Mouse (Mus musculus) inflammation-experienced regulatory T-cells, adult 6 months (primary cell): ENCODE results near the gene Kcnd1. TPM values are rescaled to one million over a fixed set of nuclear protein-coding genes. Genes with fewer than 3 reads are reported as not detected.
"Not testable (repeated sequence)": the region's sequence is repeated elsewhere in the genome, so short reads cannot be mapped to it uniquely, and the experiment has no call there.

Experiments
- ATAC-seq: one replicate; pipeline ENCODE4 v1.8.0; 2017
- polyA plus RNA-seq, 3 experiments: library from polyadenylated mRNA; unstranded; fragments of 100-300 nt; shearing (Covaris generic); gene quantifications; one replicate each; pipeline ENCODE4 v1.2.1; 2017

Gene Kcnd1
- polyA plus RNA-seq, result 1 to 10 TPM in 1 of 3 experiments, under 1 TPM in 2; 0.43 to 1.1 (median 0.50) TPM

- no peak for ATAC-seq
Measured at GRCm38 (mm10) chrX:7821865-7822779, at the start of gene Kcnd1. Gene Kcnd1, plus strand, starts transcription at chrX:7822289.

DNA sequence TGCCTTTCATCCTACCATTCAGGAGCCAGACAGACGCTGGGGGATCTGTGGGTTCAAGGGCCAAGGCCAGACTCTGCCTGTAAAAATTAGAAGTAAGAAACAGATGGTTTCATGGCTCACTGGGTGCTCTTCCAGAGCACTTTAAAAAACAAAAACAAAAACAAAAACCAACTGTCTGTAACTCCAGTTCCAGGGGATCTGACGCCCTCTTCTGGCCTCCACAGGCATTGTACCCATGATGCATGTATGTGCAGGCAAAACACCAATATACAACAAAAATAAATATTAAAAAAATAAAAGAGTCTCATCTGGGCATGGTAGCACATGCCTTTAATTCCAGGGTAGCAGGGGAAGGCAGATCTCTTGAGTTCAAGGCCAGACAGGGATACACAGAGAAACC lies 49.3 kb upstream of the Kcnd1 start:
- no peak for ATAC-seq

DNA sequence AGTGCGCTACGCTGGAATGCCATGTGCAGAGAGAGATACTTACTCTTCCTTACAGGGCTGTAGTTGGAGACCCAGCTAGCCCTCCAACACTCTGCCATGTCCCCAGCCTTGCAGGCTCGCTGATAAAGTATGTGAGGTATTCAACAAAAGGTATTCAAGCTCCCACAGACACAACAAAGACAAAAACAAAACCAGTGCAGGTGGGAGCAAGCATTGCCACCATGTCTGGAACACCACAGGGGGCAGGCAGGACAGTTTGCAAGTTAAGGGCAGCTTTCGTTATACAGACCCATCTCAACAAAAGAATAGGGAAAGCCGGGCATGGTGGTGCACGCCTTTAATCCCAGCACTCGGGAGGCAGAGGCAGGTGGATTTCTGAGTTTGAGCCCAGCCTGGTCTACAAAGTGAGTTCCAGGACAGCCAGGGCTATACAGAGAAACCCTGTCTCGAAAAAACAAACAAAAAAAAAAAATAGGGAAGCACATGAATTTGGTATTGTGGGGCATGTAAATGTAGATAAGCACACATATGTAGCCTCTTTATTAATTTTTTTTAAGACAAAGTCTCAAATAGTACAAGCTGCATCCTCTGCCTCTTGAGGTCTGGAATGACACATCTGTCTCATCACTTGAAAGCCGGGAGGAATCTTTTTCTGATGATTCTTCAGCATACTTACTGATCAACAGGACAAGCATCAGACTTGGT lies 46.4 kb upstream of the Kcnd1 start:
- ATAC-seq, result no peak

- ATAC-seq, result no peak
Measured at GRCm38 (mm10) chrX:7776329-7777082, 45.6 kb upstream of the Kcnd1 start.

DNA sequence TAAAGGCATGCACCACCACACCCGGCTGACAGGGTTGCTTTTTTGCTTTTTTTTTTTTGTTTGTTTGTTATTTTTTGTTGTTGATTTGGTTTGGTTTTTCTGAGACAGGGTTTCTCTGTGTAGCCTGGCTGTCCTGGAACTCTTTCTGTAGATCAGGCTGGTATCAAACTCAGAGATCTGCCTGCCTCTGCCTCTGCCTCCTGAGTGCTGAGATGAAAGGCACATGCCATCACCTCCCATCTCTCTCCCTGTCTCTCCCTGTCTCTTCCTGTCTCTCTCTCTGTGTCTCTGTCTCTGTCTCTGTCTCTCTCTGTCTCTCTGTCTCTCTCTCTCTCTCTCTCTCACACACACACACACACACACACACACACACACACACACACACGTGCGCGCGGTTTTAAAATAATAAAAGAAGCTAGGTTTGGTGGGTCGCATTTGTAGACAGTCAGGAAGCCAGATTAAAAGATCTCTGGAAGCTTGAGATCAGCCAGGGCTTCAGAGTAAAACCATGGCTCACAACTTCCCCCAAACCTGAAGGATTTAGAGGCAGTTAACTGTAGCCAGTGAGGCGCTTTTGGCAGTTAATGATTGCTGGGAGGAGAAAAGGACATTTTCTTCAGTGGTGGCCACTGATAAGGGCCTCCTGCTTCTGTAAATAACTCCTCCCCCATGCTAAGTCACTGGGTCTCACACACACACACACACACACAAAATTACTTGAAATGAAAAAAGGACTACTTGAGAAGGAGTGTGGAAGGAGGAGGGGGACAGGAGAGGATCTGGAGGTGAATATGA lies 43.4 kb upstream of the Kcnd1 start:
- no peak for ATAC-seq

GRCm38 (mm10) chrX:7779294-7779693 lies 42.8 kb upstream of the Kcnd1 start:
- no peak for ATAC-seq

GRCm38 (mm10) chrX:7782603-7783092 lies 39.4 kb upstream of the Kcnd1 start:
- no peak for ATAC-seq

DNA sequence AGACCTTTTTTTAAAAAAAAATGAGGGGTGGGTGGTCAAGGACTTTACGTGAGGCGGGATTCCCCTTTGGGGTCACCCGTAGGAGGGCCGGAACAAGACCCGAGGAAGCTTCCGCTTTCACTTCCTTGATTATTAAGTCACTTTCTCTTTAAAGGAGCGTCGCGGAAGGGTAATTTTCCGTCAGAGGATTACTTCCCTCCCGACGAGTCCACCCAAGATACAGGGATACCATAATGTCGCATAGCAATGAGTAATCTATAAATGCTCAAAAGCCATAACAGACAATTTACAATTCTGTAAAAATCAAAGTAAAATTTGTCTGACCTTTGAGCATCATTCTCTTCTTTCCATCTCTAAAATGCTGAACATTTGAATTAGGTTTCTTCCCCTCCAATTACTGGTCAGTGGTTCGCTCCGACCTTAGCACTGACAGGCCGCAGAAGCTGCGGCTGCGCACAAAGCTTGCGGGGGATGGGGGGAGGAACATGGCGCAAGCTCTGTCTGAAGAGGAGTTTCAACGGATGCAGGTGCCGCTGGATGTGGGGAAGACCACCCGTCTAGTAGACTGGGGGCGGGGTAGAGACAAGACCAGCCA lies 32.5 kb upstream of the Kcnd1 start, which contains the start of gene Gripap1:
Gene Gripap1, plus strand, starts transcription at position 224 of the 595 bp plus-strand sequence.
- peak; percentile 96 for ATAC-seq

DNA sequence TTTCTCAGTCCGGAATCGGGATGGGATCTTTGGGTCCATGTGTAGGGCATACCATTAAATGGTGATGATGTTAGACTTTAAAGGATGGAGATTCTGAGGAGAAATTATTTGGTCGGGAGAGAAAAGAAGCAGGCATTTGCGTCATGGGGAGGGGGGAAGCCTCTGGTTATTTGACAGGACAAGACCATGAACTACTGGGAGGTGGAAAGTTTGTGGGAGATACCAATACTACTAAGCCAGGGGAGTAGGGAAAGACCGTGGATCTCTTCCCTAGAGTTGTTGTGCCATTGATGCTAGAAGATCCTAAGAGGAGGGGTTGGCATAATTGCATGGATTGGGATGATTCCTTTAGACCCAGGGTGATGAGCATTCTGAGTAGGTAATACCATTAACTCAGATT lies 31.8 kb upstream of the Kcnd1 start:
- no peak for ATAC-seq

GRCm38 (mm10) chrX:7793361-7793760 lies 28.7 kb upstream of the Kcnd1 start:
- ATAC-seq, result no peak

DNA sequence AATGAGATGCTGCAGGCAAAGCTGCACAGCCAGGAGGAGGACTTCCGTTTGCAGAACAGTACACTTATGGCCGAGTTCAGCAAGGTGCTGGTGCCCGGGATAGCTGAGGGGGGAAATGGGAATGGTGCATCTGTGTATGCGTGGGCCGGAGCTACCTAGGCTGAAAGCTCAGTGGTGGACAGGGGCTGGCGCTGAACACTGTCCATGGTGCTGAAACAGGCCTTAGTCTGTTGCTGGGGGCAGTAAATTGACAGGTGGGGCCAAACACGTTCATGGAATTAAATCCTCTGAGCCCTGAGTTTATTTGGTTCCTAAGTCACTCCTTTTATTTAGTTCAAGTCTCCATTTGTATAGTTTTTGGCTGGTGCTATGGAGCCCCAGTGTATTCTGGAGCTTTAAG lies 27.1 kb upstream of the Kcnd1 start:
- ATAC-seq, result no peak

DNA sequence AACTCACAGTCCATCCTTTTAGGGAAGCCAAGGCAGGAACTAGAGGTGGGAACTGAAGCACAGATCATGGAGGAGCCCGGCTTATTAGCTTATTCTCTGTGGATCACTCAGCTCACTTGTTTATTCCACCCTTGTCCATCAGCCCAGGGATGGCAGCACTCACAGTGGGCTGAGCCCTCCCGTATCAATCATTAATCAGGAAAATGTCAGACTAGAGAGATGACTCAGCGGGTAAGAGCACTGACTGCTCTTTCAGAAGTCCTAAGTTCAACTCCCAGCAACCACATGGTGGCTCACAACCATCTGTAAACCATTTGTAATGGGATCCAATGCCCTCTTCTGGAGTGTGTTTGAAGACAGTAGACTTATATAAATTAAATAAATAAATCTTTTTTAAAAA lies 24.8 kb upstream of the Kcnd1 start:
- ATAC-seq, result no peak

DNA sequence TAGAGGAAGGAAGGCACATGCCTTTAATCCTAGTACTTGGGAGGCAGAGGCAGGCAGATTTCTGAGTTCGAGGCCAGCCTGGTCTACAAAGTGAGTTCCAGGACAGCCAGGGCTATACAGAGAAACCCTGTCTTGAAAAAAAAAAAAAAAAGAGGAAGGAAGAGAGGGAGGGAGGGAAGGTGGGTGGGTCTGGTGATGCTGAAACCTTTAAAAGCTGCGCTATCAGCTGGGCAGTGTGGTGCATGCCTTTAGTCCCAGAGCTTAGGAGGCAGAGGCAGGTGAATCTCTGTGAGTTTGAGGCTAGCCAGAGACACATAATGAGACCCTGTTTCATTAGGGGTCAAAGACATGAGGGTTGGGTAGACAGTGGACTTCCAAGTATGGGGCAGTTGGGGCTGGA lies 19.9 kb upstream of the Kcnd1 start:
- not testable (repeated sequence) for ATAC-seq

- ATAC-seq, result not testable (repeated sequence)
Measured at GRCm38 (mm10) chrX:7815016-7815415, 7.1 kb upstream of the Kcnd1 start.

GRCm38 (mm10) chrX:7837146-7837545 lies 15.1 kb downstream of the Kcnd1 start:
- no peak for ATAC-seq

GRCm38 (mm10) chrX:7840842-7841162 lies 18.7 kb downstream of the Kcnd1 start:
- ATAC-seq, result no peak

DNA sequence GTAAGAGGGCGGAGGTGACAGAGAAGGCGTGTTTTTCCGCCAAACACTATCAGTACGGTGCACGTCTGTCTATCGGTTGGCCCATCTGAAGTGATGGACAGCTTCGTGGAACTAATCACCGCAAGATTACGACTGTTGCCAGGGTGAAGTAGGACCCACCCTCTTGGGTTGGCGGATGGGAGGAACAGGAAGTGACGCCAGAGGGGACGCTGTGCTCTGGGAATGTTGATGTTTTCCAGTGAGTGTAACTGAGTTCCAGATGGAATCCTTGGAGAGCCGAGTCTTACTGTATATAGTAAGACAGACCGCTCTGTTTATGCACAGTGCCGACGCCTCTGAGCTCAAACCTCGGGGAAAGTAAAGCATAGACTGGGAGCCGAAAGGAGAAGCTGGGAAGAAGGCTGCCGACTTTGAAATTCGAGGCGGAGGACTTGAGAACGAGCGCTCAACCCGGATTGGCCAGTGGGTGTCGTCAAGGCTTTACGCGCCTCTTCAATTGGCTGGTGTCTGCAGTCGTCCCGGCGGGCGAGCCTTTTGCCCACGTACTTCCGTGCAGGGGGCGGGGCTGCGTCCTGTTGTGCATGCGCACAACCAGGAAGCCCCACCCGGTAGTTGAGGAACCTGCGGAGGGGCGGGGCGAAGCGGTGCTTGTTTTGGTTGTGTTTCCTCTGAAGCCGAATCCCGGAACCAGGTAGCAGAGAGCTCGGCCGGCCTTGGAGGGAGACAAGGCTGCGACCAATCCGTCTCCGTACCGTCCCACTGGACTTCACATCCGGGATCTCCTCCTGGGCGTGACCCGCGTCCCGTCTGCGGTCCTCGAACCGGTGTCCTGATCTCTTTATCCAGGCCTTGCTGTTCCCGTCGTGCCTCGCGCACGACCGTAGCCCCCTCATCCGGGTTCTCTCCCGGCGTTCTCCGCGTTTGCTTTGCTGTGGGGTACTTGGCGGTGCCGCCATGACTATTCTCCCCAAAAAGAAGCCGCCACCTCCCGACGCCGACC lies 19.4 kb downstream of the Kcnd1 start, which contains the start of gene Otud5:
Gene Otud5, plus strand, starts transcription at position 202 of the 1,000 bp plus-strand sequence.
- peak; percentile 88 for ATAC-seq

DNA sequence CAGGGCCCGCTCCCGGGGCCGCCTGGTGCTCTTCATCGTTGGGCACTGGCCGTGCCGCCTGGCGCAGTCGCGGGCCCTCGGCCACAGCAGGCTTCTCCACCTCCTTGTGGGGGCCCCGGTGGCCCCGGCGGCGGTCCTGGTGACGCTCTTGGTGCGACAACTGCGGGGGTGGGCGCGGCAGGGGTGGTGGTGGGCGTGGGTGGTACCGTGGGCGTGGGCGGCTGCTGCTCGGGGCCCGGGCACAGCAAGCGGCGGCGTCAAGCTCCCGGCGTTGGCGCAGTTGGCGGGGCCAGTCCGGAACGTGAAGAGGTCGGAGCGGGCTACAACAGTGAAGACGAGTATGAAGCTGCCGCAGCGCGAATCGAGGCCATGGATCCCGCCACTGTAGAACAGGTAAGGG lies 20.2 kb downstream of the Kcnd1 start:
- ATAC-seq, result no peak

DNA sequence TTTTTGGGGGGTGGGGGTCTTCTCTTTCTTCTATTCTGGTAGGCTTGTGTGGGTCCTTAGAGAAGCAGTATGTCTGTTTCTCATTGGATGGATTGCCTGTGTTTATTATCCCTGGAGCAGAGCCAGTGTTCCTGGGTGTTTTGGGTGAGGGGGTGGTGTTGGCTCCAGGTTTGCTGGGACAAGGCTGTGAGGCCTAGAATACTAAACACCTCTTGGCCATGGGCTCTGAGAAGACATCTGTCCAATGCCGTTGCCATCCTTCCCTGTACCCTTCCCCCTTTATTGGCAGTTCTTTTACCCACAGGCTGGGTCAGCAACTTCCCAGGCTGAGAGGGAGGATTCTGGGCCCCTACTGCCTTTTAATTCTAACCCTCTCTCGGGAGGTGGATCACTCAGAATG lies 25.8 kb downstream of the Kcnd1 start:
- no peak for ATAC-seq

DNA sequence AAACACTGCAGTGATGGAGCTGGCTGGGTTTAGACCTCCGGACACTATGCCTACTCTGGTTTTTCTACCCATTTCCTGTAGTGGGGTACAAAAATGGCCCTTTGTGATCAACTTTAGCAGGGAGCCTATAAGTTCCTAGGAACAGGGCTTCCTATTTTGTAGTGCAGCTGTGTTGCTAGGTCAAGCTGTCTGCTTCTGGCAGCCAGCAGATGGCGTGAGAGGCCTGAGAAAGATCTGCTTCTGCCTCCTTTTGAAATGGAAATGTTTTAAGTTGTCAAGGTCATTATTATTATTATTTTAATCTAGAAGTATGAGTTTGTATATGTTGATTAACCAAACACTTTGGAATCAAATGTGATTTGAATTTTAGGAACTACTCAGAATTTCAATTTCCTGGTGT lies 32.5 kb downstream of the Kcnd1 start:
- peak; percentile 38 for ATAC-seq
